Mouse (Mus musculus): ENCODE results near the gene Fbh1. TPM values are rescaled to one million over a fixed set of nuclear protein-coding genes. Genes with fewer than 3 reads are reported as not detected.
A peak's percentile ranks its signal among the peaks of the same experiment; 100 is the strongest.
"Not testable (repeated sequence)": the region's sequence is repeated elsewhere in the genome, so short reads cannot be mapped to it uniquely, and the experiment has no call there.

Fbh1 gene
- polyA plus RNA-seq, 1 experiment from 2014 or later: 147 TPM

DNA sequence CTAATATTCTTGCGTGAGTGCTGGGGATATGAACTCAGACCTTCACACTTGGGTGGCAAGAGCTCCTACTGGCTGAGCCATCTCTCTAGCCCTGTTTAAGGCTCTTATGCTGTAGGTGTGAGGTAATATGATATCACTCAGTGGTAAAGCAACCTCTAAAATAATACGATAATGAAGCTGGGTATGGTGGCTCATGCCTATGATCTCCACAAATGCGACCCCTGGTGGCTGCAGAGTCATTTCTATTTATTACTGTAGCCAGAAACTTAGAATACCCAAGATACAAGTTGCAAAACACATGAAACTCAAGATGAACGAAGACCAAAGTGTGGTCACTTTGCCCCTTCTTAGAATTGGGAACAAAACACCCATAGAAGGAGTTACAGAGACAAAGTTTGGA, 67.3 kb downstream of the Fbh1 start:
- not testable (repeated sequence) for H3K4me2 ChIP-seq (ENCODE audit: low read depth, low read length); H3K4me1 ChIP-seq (ENCODE audit: control insufficient read depth, insufficient read depth, low read length); H3K4me3 ChIP-seq (ENCODE audit: low read depth, low read length); H3K9me3 ChIP-seq (ENCODE audit: control insufficient read depth, low read length); H3K36me3 ChIP-seq (ENCODE audit: control insufficient read depth, insufficient read depth, low read length); H3K9ac ChIP-seq (ENCODE audit: low read depth, low read length); ATAC-seq (ENCODE audit: low read depth); H3K27ac ChIP-seq (replicated peaks; ENCODE audit: low read depth, low read length)
- 53% methylated on average over 4 of the region's 4 CpGs for WGBS
- DNase-seq (ENCODE audit: low spot score): peak; percentile 32
- peaks cover 22% of the 10 kb centered on the region for H3K27me3 ChIP-seq (replicated peaks; ENCODE audit: control insufficient read depth, insufficient read depth, low read length)

DNA sequence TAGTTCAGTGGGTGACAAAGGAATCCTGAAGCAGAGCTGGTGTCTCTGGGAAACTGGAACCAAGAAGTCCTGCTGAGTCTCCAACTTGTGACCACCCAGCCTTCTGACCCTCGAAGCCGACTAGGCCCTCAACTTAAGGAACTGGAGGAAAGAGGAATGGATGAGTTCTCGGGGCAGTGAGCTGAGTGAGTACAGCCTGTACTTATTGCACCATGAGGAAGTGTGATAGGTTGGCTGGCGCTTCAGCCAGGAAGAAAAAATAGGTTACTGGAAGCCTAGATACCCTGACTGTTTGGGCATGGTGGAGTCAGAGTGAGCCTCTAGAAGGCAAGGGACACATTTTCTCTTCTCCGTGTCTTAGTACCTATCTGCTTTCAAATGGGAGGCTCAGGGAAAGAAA, 68.8 kb downstream of the Fbh1 start:
- no peak overlapping the region for H3K9ac ChIP-seq (ENCODE audit: low read depth, low read length)
- H3K9me3 ChIP-seq (ENCODE audit: control insufficient read depth, low read length): no peaks in the 10 kb centered on the region
- DNase-seq (ENCODE audit: low spot score) (no peak), ATAC-seq (ENCODE audit: low read depth) (no peak)
- H3K36me3 ChIP-seq (ENCODE audit: control insufficient read depth, insufficient read depth, low read length): no peaks in the 10 kb centered on the region
- H3K27ac ChIP-seq (replicated peaks; ENCODE audit: low read depth, low read length): no peak overlapping the region
- H3K27me3 ChIP-seq (replicated peaks; ENCODE audit: control insufficient read depth, insufficient read depth, low read length): peaks cover 32% of the 10 kb centered on the region
- peaks cover 10% of the 10 kb centered on the region for H3K4me1 ChIP-seq (ENCODE audit: control insufficient read depth, insufficient read depth, low read length)
- no peak overlapping the region for H3K4me2 ChIP-seq (ENCODE audit: low read depth, low read length)
- no peak overlapping the region for H3K4me3 ChIP-seq (ENCODE audit: low read depth, low read length)
- 79% methylated on average over 5 of the region's 5 CpGs for WGBS

DNA sequence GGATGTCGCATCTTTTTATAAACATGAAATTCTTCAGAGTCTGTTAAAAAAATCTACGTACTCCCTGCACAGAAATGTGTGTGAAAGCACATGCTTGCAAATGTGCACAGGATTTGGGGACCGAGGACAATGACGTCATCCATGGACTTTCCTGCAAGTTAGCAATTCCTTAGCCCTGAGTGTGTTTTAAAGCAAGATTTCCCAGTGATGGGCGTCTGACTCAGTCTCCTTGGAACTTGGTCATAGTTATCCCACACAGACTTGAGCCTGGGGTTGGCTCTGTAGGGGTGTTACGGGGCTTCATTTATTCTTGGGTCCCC, 70.7 kb downstream of the Fbh1 start:
- peaks cover 10% of the 10 kb centered on the region for H3K4me1 ChIP-seq (ENCODE audit: control insufficient read depth, insufficient read depth, low read length)
- H3K27me3 ChIP-seq (replicated peaks; ENCODE audit: control insufficient read depth, insufficient read depth, low read length): peaks cover 32% of the 10 kb centered on the region
- 35% methylated on average over 6 of the region's 6 CpGs for WGBS
- H3K4me3 ChIP-seq (ENCODE audit: low read depth, low read length): peak overlapping the region; percentile 67; the same call in 1 of the 2 replicates
- no peaks in the 10 kb centered on the region for H3K36me3 ChIP-seq (ENCODE audit: control insufficient read depth, insufficient read depth, low read length)
- no peaks in the 10 kb centered on the region for H3K9me3 ChIP-seq (ENCODE audit: control insufficient read depth, low read length)
- H3K27ac ChIP-seq (replicated peaks; ENCODE audit: low read depth, low read length): no peak overlapping the region
- no peak for DNase-seq (ENCODE audit: low spot score)
- ATAC-seq (ENCODE audit: low read depth): no peak
- H3K9ac ChIP-seq (ENCODE audit: low read depth, low read length): no peak overlapping the region
- peak overlapping the region; percentile 99 for H3K4me2 ChIP-seq (ENCODE audit: low read depth, low read length)

DNA sequence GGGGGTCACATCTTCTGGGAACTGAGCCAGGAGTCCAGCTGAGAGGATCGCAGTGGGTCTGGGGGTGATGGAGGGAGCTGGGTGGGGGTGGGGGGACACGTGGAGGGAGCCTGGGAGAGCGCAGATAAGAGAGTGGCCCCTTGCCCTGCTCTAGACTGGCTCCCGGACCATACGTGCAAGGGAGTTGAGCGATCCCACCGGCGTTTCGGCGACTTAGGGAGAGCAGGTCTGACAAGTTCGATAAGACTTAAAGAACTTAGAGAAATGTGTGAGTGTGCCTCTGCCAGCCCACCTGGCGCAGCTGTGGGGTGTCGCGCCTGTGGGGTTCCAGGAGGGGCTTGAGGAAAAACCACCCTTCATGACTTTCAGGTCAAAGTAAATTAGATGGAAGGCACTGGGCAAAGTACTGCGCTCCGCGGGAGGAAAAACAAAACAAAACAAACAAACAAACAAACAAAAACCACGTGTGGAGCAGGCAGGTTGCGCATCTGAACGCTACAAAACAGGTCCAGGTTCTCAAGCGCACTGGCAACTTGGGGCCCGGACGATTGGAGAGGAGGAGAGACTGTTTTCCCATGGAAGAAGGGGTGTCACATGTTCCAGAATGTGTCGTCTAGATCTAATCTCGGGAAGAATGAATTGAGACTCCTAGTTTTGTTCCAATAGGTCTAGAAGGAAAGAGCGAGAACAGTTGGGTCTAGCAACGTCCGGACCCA, 71.2 kb downstream of the Fbh1 start:
- Histone ChIP-seq H3K27ac (replicated peaks; ENCODE audit: low read depth, low read length) (no peak overlapping the region), H3K27me3 (replicated peaks; ENCODE audit: control insufficient read depth, insufficient read depth, low read length) (peaks cover 32% of the 10 kb centered on the region), H3K4me2 (ENCODE audit: low read depth, low read length) (peak overlapping the region; percentile 99), H3K9me3 (ENCODE audit: control insufficient read depth, low read length) (no peaks in the 10 kb centered on the region), H3K4me3 (ENCODE audit: low read depth, low read length) (peak overlapping the region; percentile 67), H3K9ac (ENCODE audit: low read depth, low read length) (peak overlapping the region; percentile 68), H3K36me3 (ENCODE audit: control insufficient read depth, insufficient read depth, low read length) (no peaks in the 10 kb centered on the region), H3K4me1 (ENCODE audit: control insufficient read depth, insufficient read depth, low read length) (peaks cover 10% of the 10 kb centered on the region)
- WGBS: 5% methylated on average over 28 of the region's 28 CpGs
- DNase-seq (ENCODE audit: low spot score): peak; percentile 26
- peak; percentile 45 for ATAC-seq (ENCODE audit: low read depth)

DNA sequence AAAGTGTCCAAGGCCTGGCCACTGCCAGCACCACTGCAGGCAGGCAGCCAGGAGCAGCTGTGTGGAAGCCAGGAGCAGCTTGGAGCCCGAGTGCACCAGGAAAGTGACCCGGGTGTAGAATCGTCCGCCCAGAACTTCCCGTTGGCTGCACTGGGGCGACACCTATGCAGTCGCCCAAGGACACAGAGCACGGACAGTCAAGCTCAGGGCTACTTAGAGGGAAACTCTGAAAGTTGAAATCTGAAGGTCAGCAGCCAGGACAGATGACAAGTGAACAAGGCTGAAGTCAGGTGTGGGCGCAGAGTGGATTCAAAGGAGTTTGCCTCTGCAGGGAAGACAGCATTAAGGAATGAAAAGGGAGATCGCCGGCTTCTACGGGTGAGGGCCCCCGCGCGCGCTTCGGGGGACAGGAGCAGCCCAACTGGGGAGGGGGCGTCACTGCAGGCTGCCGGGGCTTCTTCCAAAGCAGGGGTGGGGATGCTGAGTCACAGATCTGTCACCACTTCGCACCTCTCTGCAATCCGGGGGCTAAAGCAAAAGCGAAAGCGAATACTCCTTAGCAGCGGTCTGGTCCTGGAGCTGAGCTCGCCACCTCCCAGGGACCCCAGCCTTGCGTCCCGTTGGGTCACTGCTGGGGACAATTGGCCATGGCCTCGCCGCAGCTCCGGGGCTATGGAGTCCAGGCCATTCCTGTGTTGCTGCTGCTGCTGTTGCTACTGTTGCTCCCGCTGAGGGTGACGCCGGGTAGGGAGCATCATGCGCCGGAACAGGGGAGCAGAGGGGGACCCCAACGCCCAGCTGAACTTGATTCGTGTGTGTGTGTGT, 72.0 kb downstream of the Fbh1 start, which contains the start of gene Il15ra:
Il15ra (plus strand) TSS at position 90 of the 825 bp plus-strand sequence.
- peak within 1 kb of the TSS; percentile 67 for H3K4me3 ChIP-seq (ENCODE audit: low read depth, low read length)
- H3K36me3 ChIP-seq (ENCODE audit: control insufficient read depth, insufficient read depth, low read length): no peaks in the 10 kb centered on the region
- 2% methylated on average over 32 of the region's 37 CpGs for WGBS
- H3K27ac ChIP-seq (replicated peaks; ENCODE audit: low read depth, low read length): no peak within 1 kb of the TSS
- H3K9ac ChIP-seq (ENCODE audit: low read depth, low read length): peak within 1 kb of the TSS; percentile 68
- peak; percentile 43 for DNase-seq (ENCODE audit: low spot score)
- peak within 1 kb of the TSS; percentile 99 for H3K4me2 ChIP-seq (ENCODE audit: low read depth, low read length)
- no peaks in the 10 kb centered on the region for H3K9me3 ChIP-seq (ENCODE audit: control insufficient read depth, low read length)
- H3K4me1 ChIP-seq (ENCODE audit: control insufficient read depth, insufficient read depth, low read length): peaks cover 10% of the 10 kb centered on the region
- H3K27me3 ChIP-seq (replicated peaks; ENCODE audit: control insufficient read depth, insufficient read depth, low read length): peaks cover 32% of the 10 kb centered on the region
- ATAC-seq (ENCODE audit: low read depth): peak; percentile 61

DNA sequence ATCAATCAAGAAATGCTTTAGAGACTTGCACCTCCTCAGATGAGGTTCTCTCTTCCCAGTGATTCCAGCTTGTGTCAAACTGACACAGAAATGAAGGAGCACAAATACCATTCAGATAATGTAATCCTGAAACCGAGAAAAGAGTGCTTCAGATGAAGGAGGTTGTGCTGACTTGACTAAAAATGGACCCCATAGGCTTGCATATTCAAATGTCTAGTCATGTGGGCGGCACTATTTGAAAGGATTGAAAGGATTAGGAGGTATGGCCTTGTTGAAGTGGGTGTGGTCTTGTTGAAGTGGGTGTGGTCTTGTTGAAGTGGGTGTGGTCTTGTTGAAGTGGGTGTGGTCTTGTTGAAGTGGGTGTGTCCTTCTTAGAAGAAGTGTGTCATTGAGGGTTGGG, 77.5 kb downstream of the Fbh1 start:
- ATAC-seq (ENCODE audit: low read depth): no peak
- WGBS: 89% methylated on average over 2 of the region's 2 CpGs
- peaks cover 8% of the 10 kb centered on the region; the same call in 1 of the 2 replicates for H3K27me3 ChIP-seq (replicated peaks; ENCODE audit: control insufficient read depth, insufficient read depth, low read length)
- DNase-seq (ENCODE audit: low spot score): no peak
- H3K9me3 ChIP-seq (ENCODE audit: control insufficient read depth, low read length): no peaks in the 10 kb centered on the region
- no peak overlapping the region for H3K9ac ChIP-seq (ENCODE audit: low read depth, low read length)
- no peaks in the 10 kb centered on the region for H3K4me1 ChIP-seq (ENCODE audit: control insufficient read depth, insufficient read depth, low read length)
- no peak overlapping the region for H3K4me2 ChIP-seq (ENCODE audit: low read depth, low read length)
- H3K27ac ChIP-seq (replicated peaks; ENCODE audit: low read depth, low read length): no peak overlapping the region
- H3K4me3 ChIP-seq (ENCODE audit: low read depth, low read length): no peak overlapping the region
- no peaks in the 10 kb centered on the region for H3K36me3 ChIP-seq (ENCODE audit: control insufficient read depth, insufficient read depth, low read length)

DNA sequence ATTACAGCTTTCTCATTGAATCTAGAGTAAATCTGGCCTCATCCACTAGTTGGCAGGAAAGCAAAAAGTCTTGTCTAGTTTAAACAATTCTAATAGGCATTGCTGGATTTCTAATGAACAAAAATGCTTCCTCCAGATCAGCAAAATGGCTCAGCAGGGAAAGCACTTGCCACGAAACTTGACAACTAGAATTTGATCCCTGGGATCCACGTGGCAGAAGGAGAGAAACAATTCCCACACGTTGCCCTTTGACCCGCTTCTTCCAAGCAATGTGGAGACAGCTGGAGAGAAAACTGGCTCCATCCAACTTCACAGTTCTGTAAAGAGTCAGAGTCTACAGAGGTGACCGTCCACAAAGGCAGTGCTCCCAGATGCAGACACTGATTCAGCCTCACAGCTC, 78.4 kb downstream of the Fbh1 start:
- H3K9ac ChIP-seq (ENCODE audit: low read depth, low read length): no peak overlapping the region
- no peak for DNase-seq (ENCODE audit: low spot score)
- H3K4me1 ChIP-seq (ENCODE audit: control insufficient read depth, insufficient read depth, low read length): no peaks in the 10 kb centered on the region
- no peak overlapping the region for H3K4me2 ChIP-seq (ENCODE audit: low read depth, low read length)
- ATAC-seq (ENCODE audit: low read depth): no peak
- no peaks in the 10 kb centered on the region for H3K27me3 ChIP-seq (replicated peaks; ENCODE audit: control insufficient read depth, insufficient read depth, low read length)
- H3K36me3 ChIP-seq (ENCODE audit: control insufficient read depth, insufficient read depth, low read length): no peaks in the 10 kb centered on the region
- 58% methylated on average over 5 of the region's 5 CpGs for WGBS
- H3K4me3 ChIP-seq (ENCODE audit: low read depth, low read length): no peak overlapping the region
- no peaks in the 10 kb centered on the region for H3K9me3 ChIP-seq (ENCODE audit: control insufficient read depth, low read length)
- no peak overlapping the region for H3K27ac ChIP-seq (replicated peaks; ENCODE audit: low read depth, low read length)

DNA sequence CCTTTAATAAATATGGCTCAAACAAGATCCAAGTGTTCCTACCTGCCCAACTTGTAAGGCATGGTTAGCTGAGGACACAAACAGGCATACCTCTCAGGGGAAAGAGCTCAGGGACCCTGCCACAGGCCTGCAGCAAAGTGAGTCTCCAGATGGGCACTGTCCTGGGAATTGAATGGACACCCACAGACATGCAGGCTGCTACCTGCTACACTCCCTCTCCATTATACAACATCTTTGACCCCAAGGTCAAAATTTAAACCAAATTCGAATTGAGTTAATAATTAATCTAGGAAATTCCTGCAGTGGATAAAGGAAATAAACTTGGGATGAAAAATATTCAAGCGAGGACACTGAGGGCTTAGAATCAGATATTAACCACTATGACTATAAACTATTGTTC, 81.5 kb downstream of the Fbh1 start:
- whole genome bisulfite sequencing: 57% methylated on average over 2 of the region's 2 CpGs
- ATAC-seq (ENCODE audit: low read depth) (no peak), DNase-seq (ENCODE audit: low spot score) (no peak)
- H3K27ac ChIP-seq (replicated peaks; ENCODE audit: low read depth, low read length): no peak overlapping the region
- H3K4me3 ChIP-seq (ENCODE audit: low read depth, low read length): no peak overlapping the region
- H3K36me3 ChIP-seq (ENCODE audit: control insufficient read depth, insufficient read depth, low read length): no peaks in the 10 kb centered on the region
- no peaks in the 10 kb centered on the region for H3K9me3 ChIP-seq (ENCODE audit: control insufficient read depth, low read length)
- no peaks in the 10 kb centered on the region for H3K4me1 ChIP-seq (ENCODE audit: control insufficient read depth, insufficient read depth, low read length)
- no peaks in the 10 kb centered on the region for H3K27me3 ChIP-seq (replicated peaks; ENCODE audit: control insufficient read depth, insufficient read depth, low read length)
- no peak overlapping the region for H3K4me2 ChIP-seq (ENCODE audit: low read depth, low read length)
- no peak overlapping the region for H3K9ac ChIP-seq (ENCODE audit: low read depth, low read length)
